Mouse (Mus musculus) adrenal gland, postnatal 4 days (tissue): ENCODE measurements around the gene Slc35g1. TPM values are rescaled to one million over a fixed set of nuclear protein-coding genes. Genes with fewer than 3 reads are reported as not detected.

ENCODE experiments used
- total RNA-seq, 2 experiments: library from RNA; stranded (reverse); gene quantifications; 2 replicates each; pipeline ENCODE4 v1.2.3; 2021

The Slc35g1 gene
- total RNA-seq, 2 experiments from 2014 or later = 19.2 to 21.0 TPM

Other genes starting within 250 kb of the Slc35g1 start
- 10 to 100 TPM; 16.6 to 19.3 TPM for gene Fra10ac1, start 171.8 kb upstream of the Slc35g1 start, total RNA-seq
- gene Lgi1, start 131.4 kb upstream of the Slc35g1 start, total RNA-seq = 1 to 10 TPM; 4.6 to 5.3 TPM
- 10 to 100 TPM; 11.4 to 11.9 TPM for gene Plce1, start 85.1 kb downstream of the Slc35g1 start, total RNA-seq